Mouse (Mus musculus): ENCODE results near the gene Bco1. TPM values are rescaled to one million over a fixed set of nuclear protein-coding genes. Genes with fewer than 3 reads are reported as not detected.

The Bco1 gene
- polyA plus RNA-seq, 1 experiment, result 0.07 TPM

DNA sequence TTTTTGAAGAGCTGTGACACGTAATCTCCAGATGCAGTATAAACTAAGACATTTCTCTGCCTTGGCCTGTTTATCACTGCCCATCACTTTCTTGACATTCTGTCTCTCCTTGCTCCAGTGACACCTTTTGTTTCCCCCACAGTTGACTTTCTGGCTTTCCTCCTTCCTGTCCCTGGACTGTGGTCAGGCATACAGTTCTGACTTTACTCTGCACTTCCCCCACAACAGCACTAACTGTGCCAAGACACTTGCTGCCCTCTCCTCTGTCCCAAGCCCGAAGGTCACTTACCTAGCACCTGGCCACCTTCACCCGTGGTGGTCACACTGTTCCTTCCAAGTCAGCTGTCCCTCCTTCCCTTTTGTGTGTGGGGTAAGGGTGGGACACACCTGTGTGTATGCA, 76.2 kb downstream of the Bco1 start:
- no peaks in the 10 kb centered on the region for H3K27me3 ChIP-seq (ENCODE audit: control insufficient read depth, insufficient read depth, low read length)
- WGBS, result 80% methylated on average over 3 of the region's 3 CpGs
- TF ChIP-seq POLR2A (IDR thresholded peaks at IDR 0.05; ENCODE audit: borderline replicate concordance, insufficient read depth, low read length) (no peak), CTCF (IDR thresholded peaks at IDR 0.05; ENCODE audit: borderline replicate concordance, insufficient read depth, low read depth, low read length) (no peak)
- no peak for DNase-seq
- H3K27ac ChIP-seq (ENCODE audit: insufficient read depth, low read length), result no peak overlapping the region
- no peak overlapping the region for H3K4me3 ChIP-seq (replicated peaks; ENCODE audit: insufficient read depth, low read depth, low read length)
- H3K4me1 ChIP-seq (ENCODE audit: control insufficient read depth, insufficient read depth, low read length), result peaks cover 8% of the 10 kb centered on the region

DNA sequence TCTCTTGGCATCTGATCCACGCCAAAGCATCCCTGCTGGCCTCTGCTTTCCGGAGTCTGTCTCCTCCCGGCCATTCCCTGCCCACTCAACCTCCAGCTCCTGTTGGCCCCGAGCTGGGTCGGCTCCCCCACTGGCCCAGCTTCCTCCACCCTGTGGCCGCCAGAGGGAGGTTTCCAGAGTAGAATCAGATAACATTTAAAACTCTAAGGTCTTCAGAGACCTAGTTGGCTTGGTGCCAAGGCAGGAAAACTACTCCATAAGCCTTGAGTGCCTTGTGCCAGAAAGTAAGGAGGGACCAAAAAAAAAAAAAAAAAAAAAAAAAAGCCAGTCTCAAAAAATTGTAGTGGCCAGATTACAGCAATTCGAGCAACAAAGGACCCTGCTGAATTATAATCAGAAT, 77.2 kb downstream of the Bco1 start:
- TF ChIP-seq POLR2A (IDR thresholded peaks at IDR 0.05; ENCODE audit: borderline replicate concordance, insufficient read depth, low read length), result no peak
- TF ChIP-seq CTCF (IDR thresholded peaks at IDR 0.05; ENCODE audit: borderline replicate concordance, insufficient read depth, low read depth, low read length), result 0 out of 2 replicates have a peak, but pooled peaks have one; percentile 4
- Histone ChIP-seq H3K27me3 (ENCODE audit: control insufficient read depth, insufficient read depth, low read length) (no peaks in the 10 kb centered on the region), H3K4me1 (ENCODE audit: control insufficient read depth, insufficient read depth, low read length) (peaks cover 8% of the 10 kb centered on the region), H3K4me3 (replicated peaks; ENCODE audit: insufficient read depth, low read depth, low read length) (no peak overlapping the region), H3K27ac (ENCODE audit: insufficient read depth, low read length) (no peak overlapping the region)
- 5% methylated on average over 7 of the region's 7 CpGs for WGBS
- peak; percentile 46 to 54 for DNase-seq

GRCm38 (mm10) chr8:117173690-117174089, 78.0 kb downstream of the Bco1 start:
- no peak overlapping the region for H3K4me3 ChIP-seq (replicated peaks; ENCODE audit: insufficient read depth, low read depth, low read length)
- no peaks in the 10 kb centered on the region for H3K27me3 ChIP-seq (ENCODE audit: control insufficient read depth, insufficient read depth, low read length)
- 98% methylated on average over 3 of the region's 3 CpGs for WGBS
- no peak overlapping the region for H3K27ac ChIP-seq (ENCODE audit: insufficient read depth, low read length)
- peaks cover 8% of the 10 kb centered on the region for H3K4me1 ChIP-seq (ENCODE audit: control insufficient read depth, insufficient read depth, low read length)
- TF ChIP-seq POLR2A (IDR thresholded peaks at IDR 0.05; ENCODE audit: borderline replicate concordance, insufficient read depth, low read length) (no peak), CTCF (IDR thresholded peaks at IDR 0.05; ENCODE audit: borderline replicate concordance, insufficient read depth, low read depth, low read length) (no peak)
- DNase-seq, result no peak

DNA sequence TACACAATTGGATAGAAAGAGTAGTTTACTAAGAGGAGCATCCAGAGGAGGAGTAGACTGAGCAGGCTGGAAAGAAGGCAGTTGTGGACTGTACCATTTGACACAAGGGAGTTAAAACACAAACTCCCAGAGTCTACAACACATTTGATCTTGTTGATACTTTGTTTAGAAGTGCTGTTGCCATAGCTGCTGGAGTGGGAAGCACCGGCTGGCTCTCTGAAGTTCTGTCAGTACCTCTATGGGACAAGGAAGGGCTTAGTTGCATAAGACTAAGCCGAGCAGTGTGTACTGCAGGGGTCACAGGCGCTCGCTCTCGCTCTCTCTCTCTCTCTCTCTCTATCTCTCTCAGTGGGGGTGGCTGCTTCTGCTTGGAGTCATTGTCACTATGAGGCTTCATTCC, 78.9 kb downstream of the Bco1 start:
- H3K4me1 ChIP-seq (ENCODE audit: control insufficient read depth, insufficient read depth, low read length), result peaks cover 8% of the 10 kb centered on the region
- H3K4me3 ChIP-seq (replicated peaks; ENCODE audit: insufficient read depth, low read depth, low read length), result no peak overlapping the region
- 87% methylated on average over 5 of the region's 5 CpGs for WGBS
- H3K27me3 ChIP-seq (ENCODE audit: control insufficient read depth, insufficient read depth, low read length), result no peaks in the 10 kb centered on the region
- TF ChIP-seq CTCF (IDR thresholded peaks at IDR 0.05; ENCODE audit: borderline replicate concordance, insufficient read depth, low read depth, low read length) (no peak), POLR2A (IDR thresholded peaks at IDR 0.05; ENCODE audit: borderline replicate concordance, insufficient read depth, low read length) (no peak)
- H3K27ac ChIP-seq (ENCODE audit: insufficient read depth, low read length), result no peak overlapping the region
- DNase-seq, result no peak

DNA sequence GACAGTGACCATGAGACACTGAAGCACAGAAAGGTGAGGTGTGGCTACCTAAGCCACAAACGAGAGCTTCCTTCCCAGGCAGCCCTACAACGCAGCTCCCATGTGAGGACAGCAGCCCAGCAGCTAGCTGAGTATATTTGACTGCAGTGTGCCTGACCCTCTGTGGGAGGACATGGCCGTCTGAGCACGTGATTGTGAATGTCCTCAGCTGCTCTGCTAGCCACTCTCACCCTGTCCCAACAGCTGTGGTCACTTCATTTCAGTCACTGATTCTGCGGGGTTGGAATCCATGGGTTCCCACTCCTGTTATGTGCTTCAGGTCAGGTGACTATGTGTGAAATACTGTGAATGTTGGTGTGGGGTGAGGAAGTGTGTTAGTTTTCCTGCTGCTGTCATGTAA, 80.7 kb downstream of the Bco1 start:
- H3K27ac ChIP-seq (ENCODE audit: insufficient read depth, low read length), result no peak overlapping the region
- peaks cover 8% of the 10 kb centered on the region for H3K4me1 ChIP-seq (ENCODE audit: control insufficient read depth, insufficient read depth, low read length)
- no peak for DNase-seq
- WGBS, result 70% methylated on average over 5 of the region's 5 CpGs
- no peak for TF ChIP-seq CTCF (IDR thresholded peaks at IDR 0.05; ENCODE audit: borderline replicate concordance, insufficient read depth, low read depth, low read length)
- TF ChIP-seq POLR2A (IDR thresholded peaks at IDR 0.05; ENCODE audit: borderline replicate concordance, insufficient read depth, low read length), result no peak
- no peaks in the 10 kb centered on the region for H3K27me3 ChIP-seq (ENCODE audit: control insufficient read depth, insufficient read depth, low read length)
- no peak overlapping the region for H3K4me3 ChIP-seq (replicated peaks; ENCODE audit: insufficient read depth, low read depth, low read length)

DNA sequence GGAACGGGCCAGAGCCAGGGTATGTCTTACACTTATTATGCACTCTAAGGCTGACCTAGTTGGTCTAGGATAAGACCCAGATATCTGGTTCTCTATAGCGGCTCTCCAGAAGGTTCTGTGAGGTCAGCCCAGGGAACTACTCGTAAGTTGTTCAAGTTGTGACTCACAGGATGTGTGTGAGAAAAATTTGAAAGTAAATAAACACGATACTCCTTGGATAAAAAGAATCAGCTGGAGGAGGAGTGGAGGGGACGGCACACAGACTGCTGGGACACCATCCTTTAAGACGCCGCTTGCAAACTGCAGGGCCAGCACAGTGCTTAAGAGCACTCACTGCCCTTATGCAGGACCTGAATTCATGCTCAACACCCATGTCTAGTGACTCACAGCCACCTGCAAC, 81.6 kb downstream of the Bco1 start:
- no peak for DNase-seq
- H3K4me1 ChIP-seq (ENCODE audit: control insufficient read depth, insufficient read depth, low read length), result peaks cover 8% of the 10 kb centered on the region
- WGBS, result 91% methylated on average over 7 of the region's 7 CpGs
- TF ChIP-seq POLR2A (IDR thresholded peaks at IDR 0.05; ENCODE audit: borderline replicate concordance, insufficient read depth, low read length) (no peak), CTCF (IDR thresholded peaks at IDR 0.05; ENCODE audit: borderline replicate concordance, insufficient read depth, low read depth, low read length) (no peak)
- H3K4me3 ChIP-seq (replicated peaks; ENCODE audit: insufficient read depth, low read depth, low read length), result no peak overlapping the region
- no peaks in the 10 kb centered on the region for H3K27me3 ChIP-seq (ENCODE audit: control insufficient read depth, insufficient read depth, low read length)
- no peak overlapping the region for H3K27ac ChIP-seq (ENCODE audit: insufficient read depth, low read length)

GRCm38 (mm10) chr8:117178039-117178438, 82.4 kb downstream of the Bco1 start:
- H3K27ac ChIP-seq (ENCODE audit: insufficient read depth, low read length), result no peak overlapping the region
- 88% methylated on average over 2 of the region's 2 CpGs for WGBS
- TF ChIP-seq CTCF (IDR thresholded peaks at IDR 0.05; ENCODE audit: borderline replicate concordance, insufficient read depth, low read depth, low read length) (no peak), POLR2A (IDR thresholded peaks at IDR 0.05; ENCODE audit: borderline replicate concordance, insufficient read depth, low read length) (no peak)

GRCm38 (mm10) chr8:117178676-117179075, 83.0 kb downstream of the Bco1 start:
- no peak for TF ChIP-seq CTCF (IDR thresholded peaks at IDR 0.05; ENCODE audit: borderline replicate concordance, insufficient read depth, low read depth, low read length)
- TF ChIP-seq POLR2A (IDR thresholded peaks at IDR 0.05; ENCODE audit: borderline replicate concordance, insufficient read depth, low read length), result no peak
- DNase-seq, result no peak
- Histone ChIP-seq H3K4me1 (ENCODE audit: control insufficient read depth, insufficient read depth, low read length) (peaks cover 3% of the 10 kb centered on the region; the same call in 1 of the 2 replicates), H3K27ac (ENCODE audit: insufficient read depth, low read length) (no peak overlapping the region), H3K27me3 (ENCODE audit: control insufficient read depth, insufficient read depth, low read length) (no peaks in the 10 kb centered on the region), H3K4me3 (replicated peaks; ENCODE audit: insufficient read depth, low read depth, low read length) (no peak overlapping the region)
- 83% methylated on average over 6 of the region's 6 CpGs for WGBS

More at GRCm38 (mm10) chr8:117178039-117178438, 82.4 kb downstream of the Bco1 start:
- H3K4me1 ChIP-seq (ENCODE audit: control insufficient read depth, insufficient read depth, low read length), result peaks cover 6% of the 10 kb centered on the region
- no peak for DNase-seq
- no peaks in the 10 kb centered on the region for H3K27me3 ChIP-seq (ENCODE audit: control insufficient read depth, insufficient read depth, low read length)
- no peak overlapping the region for H3K4me3 ChIP-seq (replicated peaks; ENCODE audit: insufficient read depth, low read depth, low read length)
